Mouse (Mus musculus) heart, postnatal 0 days (tissue): ENCODE measurements at regions not wholly inside any gene's neighbourhood (a gene's known extent, or its start where the extent isn't known, plus 50 kb on each side); places are given as distances from the start of the nearest gene placed in this dataset.

Experiments
- ATAC-seq: fragments of 200-750 bp; cut with Nextera tagmentation; 2 replicates; pipeline ENCODE4 v1.8.0; 2017; ENCODE audit warnings: low read depth, moderate number of reproducible peaks, moderate library complexity; ENCODE audit not compliant: insufficient read depth
- DNase-seq: peaks from one replicate; pipeline ENCODE4 v3.0.0-alpha.2; 2016; ENCODE audit warnings: low spot score
- H3K27ac ChIP-seq: fragments of 300-500 bp; sonication (generic); 2 replicates; pipeline ENCODE4 v1.5.1; 2014; ENCODE audit warnings: low read depth, mild to moderate bottlenecking
- H3K27me3 ChIP-seq: fragments of 300-500 bp; sonication (generic); 2 replicates; pipeline ENCODE4 v1.6.1; 2014; ENCODE audit warnings: low read length, mixed read lengths; ENCODE audit not compliant: control insufficient read depth, insufficient read depth
- H3K36me3 ChIP-seq: fragments of 300-500 bp; sonication (generic); replicated peaks from 2 replicates; pipeline ENCODE4 v1.6.1; 2014; ENCODE audit warnings: low read length, mixed read lengths; ENCODE audit not compliant: control insufficient read depth, insufficient read depth
- H3K4me1 ChIP-seq: fragments of 300-500 bp; sonication (generic); 2 replicates; pipeline ENCODE4 v1.6.1; 2014; ENCODE audit warnings: antibody characterized with exemption; ENCODE audit not compliant: control insufficient read depth, insufficient read depth
- H3K4me2 ChIP-seq: fragments of 300-500 bp; sonication (generic); 2 replicates; pipeline ENCODE4 v1.6.1; 2014; ENCODE audit warnings: low read depth, mild to moderate bottlenecking, low read length, moderate library complexity
- H3K4me3 ChIP-seq: fragments of 300-500 bp; sonication (generic); 2 replicates; pipeline ENCODE4 v1.5.1; 2014; ENCODE audit warnings: low read depth, low read length
- H3K9ac ChIP-seq: fragments of 300-500 bp; sonication (generic); replicated peaks from 2 replicates; pipeline ENCODE4 v1.6.1; 2014; ENCODE audit warnings: low read depth, low read length, mixed read lengths
- H3K9me3 ChIP-seq: fragments of 300-500 bp; sonication (generic); replicated peaks from 2 replicates; pipeline ENCODE4 v1.6.1; 2016; ENCODE audit warnings: low read length; ENCODE audit not compliant: control insufficient read depth
- CTCF ChIP-seq: IDR thresholded peaks from 2 replicates; pipeline ENCODE4 v1.5.1; 2016; ENCODE audit warnings: antibody characterized with exemption, control low read depth, low read depth
- EP300 ChIP-seq: IDR thresholded peaks from 2 replicates; pipeline ENCODE4 v1.6.1; 2016; ENCODE audit warnings: antibody characterized with exemption, low read depth
- WGBS: fragments of 180-500 bp; shearing (Covaris S2); extraction: QIAGEN DNeasy Blood & Tissue Kit; methylation state at CpG from one replicate; pipeline ENCODE4 v1.1.7; 2014; 5-methylcytosine and 5-hydroxymethylcytosine counted together

- H3K27me3 ChIP-seq = peaks cover 10% of the 10 kb centered on the region; the same call in 1 of the 2 replicates
- H3K4me2 ChIP-seq = no peak overlapping the region
- ATAC-seq = no peak
- H3K4me3 ChIP-seq = no peak overlapping the region
- H3K36me3 ChIP-seq = no peaks in the 10 kb centered on the region
- TF ChIP-seq CTCF = no peak
- no peak for TF ChIP-seq EP300
- 52% methylated on average over 6 of the region's 6 CpGs for WGBS
- no peak overlapping the region for H3K27ac ChIP-seq
- no peak for DNase-seq
- H3K9ac ChIP-seq = no peak overlapping the region
- no peaks in the 10 kb centered on the region for H3K9me3 ChIP-seq
- H3K4me1 ChIP-seq = peaks cover 13% of the 10 kb centered on the region
Measured at GRCm38 (mm10) chr9:120672452-120672851, 101.2 kb downstream of the Rpl14 start.

DNA sequence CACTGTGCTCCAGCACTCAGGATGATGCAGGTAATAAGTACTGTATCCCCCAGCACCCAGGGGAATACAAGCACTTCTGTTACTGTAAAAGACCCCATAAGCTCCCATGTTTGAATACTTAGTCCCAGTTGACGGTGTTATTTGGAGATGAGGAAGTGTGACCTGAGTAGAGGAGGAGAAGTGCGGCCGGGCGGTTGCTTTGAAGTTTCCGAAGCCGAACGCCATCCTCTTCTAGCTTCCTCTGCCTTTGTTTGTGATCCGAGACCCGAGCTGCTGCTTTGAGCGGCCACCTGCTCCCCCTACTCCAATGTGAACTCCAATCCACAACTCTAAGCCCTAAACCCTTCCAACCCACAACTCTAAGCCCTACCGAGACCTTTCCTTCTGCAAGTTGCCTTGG lies 103.6 kb downstream of the Rpl14 start:
- no peak for DNase-seq
- H3K4me3 ChIP-seq = peak overlapping the region; percentile 39
- no peak overlapping the region for H3K9ac ChIP-seq
- ATAC-seq = no peak
- peaks cover 10% of the 10 kb centered on the region; the same call in 1 of the 2 replicates for H3K27me3 ChIP-seq
- TF ChIP-seq CTCF = no peak
- no peak for TF ChIP-seq EP300
- H3K4me1 ChIP-seq = peaks cover 13% of the 10 kb centered on the region
- 7% methylated on average over 11 of the region's 11 CpGs for WGBS
- H3K27ac ChIP-seq = no peak overlapping the region
- H3K9me3 ChIP-seq = no peaks in the 10 kb centered on the region
- no peaks in the 10 kb centered on the region for H3K36me3 ChIP-seq
- H3K4me2 ChIP-seq = peak overlapping the region; percentile 68

DNA sequence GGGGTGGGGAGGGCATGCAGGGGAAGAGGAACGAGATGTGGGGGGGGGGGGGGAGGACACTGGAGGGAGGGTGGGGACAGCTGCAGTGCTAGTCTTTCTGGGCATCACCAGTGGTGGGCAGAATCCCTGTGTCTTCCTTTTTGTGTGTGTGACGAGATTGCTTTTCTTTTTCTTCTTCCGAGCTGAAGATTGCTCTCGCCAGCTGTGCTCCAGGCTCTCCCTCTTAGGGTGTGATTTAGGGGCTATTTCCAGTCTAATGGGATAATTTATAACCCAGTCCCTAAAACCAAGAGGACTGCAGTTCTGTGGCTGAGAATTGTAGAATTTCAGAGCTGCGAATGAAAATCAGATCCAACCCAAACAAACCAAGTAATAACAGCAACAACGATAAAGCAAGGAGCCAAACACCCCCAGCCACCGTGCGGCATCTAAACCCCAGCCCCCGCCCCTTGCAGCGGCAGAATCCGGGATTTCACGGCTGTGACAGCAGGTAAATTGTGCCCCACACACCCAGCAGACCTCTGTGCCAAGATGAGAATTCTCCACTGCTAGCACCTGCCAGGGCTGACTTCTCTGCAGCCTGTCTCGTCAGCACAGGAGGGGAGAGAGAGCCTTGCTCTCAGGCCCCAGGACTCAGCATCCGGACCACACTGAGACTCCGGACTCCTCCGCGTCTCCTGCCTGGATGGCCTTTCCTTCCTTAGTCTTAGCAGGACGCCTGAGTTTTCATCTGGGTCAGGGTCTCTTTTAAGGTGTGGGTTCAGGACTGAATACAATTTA lies 104.3 kb downstream of the Rpl14 start:
- Histone ChIP-seq H3K4me3 (peak overlapping the region; percentile 39), H3K27me3 (peaks cover 10% of the 10 kb centered on the region; the same call in 1 of the 2 replicates), H3K9ac (peak overlapping the region; percentile 42; the same call in 1 of the 2 replicates), H3K36me3 (no peaks in the 10 kb centered on the region), H3K4me1 (peaks cover 13% of the 10 kb centered on the region), H3K9me3 (no peaks in the 10 kb centered on the region), H3K27ac (no peak overlapping the region), H3K4me2 (peak overlapping the region; percentile 68)
- 4% methylated on average over 18 of the region's 18 CpGs for WGBS
- TF ChIP-seq CTCF (no peak), EP300 (no peak)
- DNase-seq (no peak), ATAC-seq (no peak)

GRCm38 (mm10) chr9:120676301-120676700 lies 105.1 kb downstream of the Rpl14 start:
- H3K27ac ChIP-seq = no peak overlapping the region
- 39% methylated on average over 9 of the region's 9 CpGs for WGBS

GRCm38 (mm10) chr9:120676771-120677170 lies 105.5 kb downstream of the Rpl14 start:
- H3K4me2 ChIP-seq = no peak overlapping the region
- peaks cover 13% of the 10 kb centered on the region for H3K4me1 ChIP-seq
- H3K27me3 ChIP-seq = peaks cover 10% of the 10 kb centered on the region; the same call in 1 of the 2 replicates
- no peak overlapping the region for H3K9ac ChIP-seq
- no peak overlapping the region for H3K4me3 ChIP-seq
- no peaks in the 10 kb centered on the region for H3K36me3 ChIP-seq
- ATAC-seq = no peak
- H3K27ac ChIP-seq = no peak overlapping the region
- WGBS = 59% methylated on average over 8 of the region's 8 CpGs
- H3K9me3 ChIP-seq = no peaks in the 10 kb centered on the region
- no peak for TF ChIP-seq CTCF
- no peak for DNase-seq

More at GRCm38 (mm10) chr9:120676301-120676700, 105.1 kb downstream of the Rpl14 start:
- peaks cover 10% of the 10 kb centered on the region; the same call in 1 of the 2 replicates for H3K27me3 ChIP-seq
- H3K4me3 ChIP-seq = no peak overlapping the region
- peak overlapping the region; percentile 68 for H3K4me2 ChIP-seq
- H3K4me1 ChIP-seq = peaks cover 13% of the 10 kb centered on the region
- no peak overlapping the region for H3K9ac ChIP-seq
- no peak for TF ChIP-seq CTCF
- no peak for TF ChIP-seq EP300
- DNase-seq (no peak), ATAC-seq (no peak)
- no peaks in the 10 kb centered on the region for H3K9me3 ChIP-seq
- H3K36me3 ChIP-seq = no peaks in the 10 kb centered on the region

DNA sequence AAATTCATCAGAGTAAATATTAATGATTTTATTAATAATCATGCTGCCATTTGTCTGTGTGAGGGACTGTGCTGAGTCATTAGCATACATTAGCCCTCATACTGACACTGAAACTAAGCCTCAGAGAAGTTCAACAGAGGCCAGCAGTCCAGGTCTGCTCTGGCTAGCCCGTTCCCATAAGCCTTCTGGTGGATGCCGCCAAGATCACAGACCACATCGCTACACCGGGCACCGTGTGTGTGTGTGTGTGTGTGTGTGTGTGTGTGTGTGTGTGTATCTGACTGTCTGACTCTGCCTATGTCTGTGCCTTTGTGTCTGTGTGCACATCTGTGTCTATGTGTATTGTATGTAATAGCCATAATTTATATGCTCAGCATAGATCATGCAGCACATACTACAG lies 106.0 kb downstream of the Rpl14 start:
- H3K27ac ChIP-seq = no peak overlapping the region
- peaks cover 13% of the 10 kb centered on the region for H3K4me1 ChIP-seq
- DNase-seq (no peak), ATAC-seq (no peak)
- no peak for TF ChIP-seq EP300
- WGBS = 91% methylated on average over 5 of the region's 5 CpGs
- H3K36me3 ChIP-seq = no peaks in the 10 kb centered on the region
- H3K9me3 ChIP-seq = no peaks in the 10 kb centered on the region
- peaks cover 10% of the 10 kb centered on the region; the same call in 1 of the 2 replicates for H3K27me3 ChIP-seq
- no peak overlapping the region for H3K4me3 ChIP-seq
- no peak overlapping the region for H3K9ac ChIP-seq
- no peak overlapping the region for H3K4me2 ChIP-seq
